Mouse (Mus musculus) bone marrow, adult 2 months (tissue): ENCODE results near the gene Stx3.

ENCODE experiments used
- CTCF ChIP-seq: fragments of 200-500 bp; IDR thresholded peaks from 2 replicates; pipeline ENCODE4 v1.5.1; 2011; ENCODE audit warnings: low read length, control low read depth; ENCODE audit not compliant: control insufficient read depth, insufficient read depth
- POLR2A ChIP-seq: fragments of 200-500 bp; IDR thresholded peaks from 2 replicates; pipeline ENCODE4 v1.6.1; 2011; ENCODE audit warnings: low read depth, mild to moderate bottlenecking, control low read depth, low read length, borderline replicate concordance; ENCODE audit not compliant: control insufficient read depth

- TF ChIP-seq CTCF = no peak
- no peak for TF ChIP-seq POLR2A
Measured at GRCm38 (mm10) chr19:11765059-11765458, 54.1 kb downstream of the Stx3 start.
